Mouse (Mus musculus) limb, embryonic 12.5 days (tissue): Measurements from ENCODE around the gene Acot3. TPM values are rescaled to one million over a fixed set of nuclear protein-coding genes. Genes with fewer than 3 reads are reported as not detected.
"Not testable (repeated sequence)": the region's sequence is repeated elsewhere in the genome, so short reads cannot be mapped to it uniquely, and the experiment has no call there.

Experiments
- ATAC-seq: fragments of 200-750 bp; cut with Nextera tagmentation; 2 replicates; pipeline ENCODE4 v1.8.0; 2017; ENCODE audit warnings: low read depth, moderate TSS enrichment; ENCODE audit not compliant: insufficient number of reproducible peaks, insufficient read depth, low FRiP score, low TSS enrichment
- H3K27ac ChIP-seq: fragments of 300-500 bp; sonication (generic); 2 replicates; pipeline ENCODE4 v1.5.1; 2016; ENCODE audit warnings: mild to moderate bottlenecking, moderate library complexity
- H3K27me3 ChIP-seq: fragments of 300-500 bp; sonication (generic); 2 replicates; pipeline ENCODE4 v1.6.1; 2016; ENCODE audit warnings: mild to moderate bottlenecking, moderate library complexity
- H3K36me3 ChIP-seq: fragments of 300-500 bp; sonication (generic); 2 replicates; pipeline ENCODE4 v1.6.1; 2016; ENCODE audit warnings: mild to moderate bottlenecking, moderate library complexity
- H3K4me1 ChIP-seq: fragments of 300-500 bp; sonication (generic); replicated peaks from 2 replicates; pipeline ENCODE4 v1.6.1; 2016
- H3K4me2 ChIP-seq: fragments of 300-500 bp; sonication (generic); 2 replicates; pipeline ENCODE4 v1.6.1; 2016; ENCODE audit warnings: mild to moderate bottlenecking, moderate library complexity
- H3K4me3 ChIP-seq: fragments of 300-500 bp; sonication (generic); replicated peaks from 2 replicates; pipeline ENCODE4 v1.5.1; 2016; ENCODE audit warnings: mild to moderate bottlenecking
- H3K9ac ChIP-seq: fragments of 300-500 bp; sonication (generic); replicated peaks from 2 replicates; pipeline ENCODE4 v1.6.1; 2016; ENCODE audit warnings: mild to moderate bottlenecking, moderate library complexity
- H3K9me3 ChIP-seq: fragments of 300-500 bp; sonication (generic); 2 replicates; pipeline ENCODE4 v1.6.1; 2016; ENCODE audit warnings: mild to moderate bottlenecking, moderate library complexity
- WGBS: fragments of 180-500 bp; shearing (Covaris S2); methylation state at CpG from one replicate; pipeline ENCODE4 v1.1.7; 2016; 5-methylcytosine and 5-hydroxymethylcytosine counted together
- polyA plus RNA-seq: library from polyadenylated mRNA; unstranded; fragments of >200 nt; fragmentation: Nextera tagmentation; extraction: Ambion mirVana; gene quantifications from 2 replicates; pipeline ENCODE4 v1.2.1, GENCODE M21; 2016

Gene Acot3
- polyA plus RNA-seq, 1 experiment from 2014 or later, result 0.66 TPM

DNA sequence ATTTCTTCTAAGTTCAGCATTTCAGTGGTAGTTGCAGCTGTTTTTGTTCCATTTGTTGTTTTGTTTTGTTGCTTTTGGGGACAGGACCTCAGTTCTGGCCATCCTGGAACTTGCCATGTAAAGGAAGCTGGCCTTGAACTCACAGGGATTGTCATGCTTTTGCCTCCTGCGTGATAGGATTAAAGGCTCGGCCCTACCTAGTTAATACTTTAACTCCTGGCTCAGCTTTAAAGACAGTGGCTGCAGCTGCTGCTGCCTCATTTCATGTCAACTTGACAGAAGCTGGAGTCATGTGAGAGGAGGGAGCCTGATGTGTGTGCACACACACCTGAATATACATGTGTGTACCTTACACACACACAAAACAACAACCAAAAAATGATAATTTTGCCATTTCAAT, 7.9 kb upstream of the Acot3 start:
- Histone ChIP-seq H3K4me1 (no peaks in the 10 kb centered on the region), H3K36me3 (no peaks in the 10 kb centered on the region), H3K27ac (no peak overlapping the region), H3K27me3 (no peaks in the 10 kb centered on the region), H3K4me2 (no peak overlapping the region), H3K9me3 (peaks cover 27% of the 10 kb centered on the region; the same call in 1 of the 2 replicates), H3K9ac (no peak overlapping the region), H3K4me3 (no peak overlapping the region)
- no peak for ATAC-seq
- WGBS, result 63% methylated on average over 2 of the region's 2 CpGs

DNA sequence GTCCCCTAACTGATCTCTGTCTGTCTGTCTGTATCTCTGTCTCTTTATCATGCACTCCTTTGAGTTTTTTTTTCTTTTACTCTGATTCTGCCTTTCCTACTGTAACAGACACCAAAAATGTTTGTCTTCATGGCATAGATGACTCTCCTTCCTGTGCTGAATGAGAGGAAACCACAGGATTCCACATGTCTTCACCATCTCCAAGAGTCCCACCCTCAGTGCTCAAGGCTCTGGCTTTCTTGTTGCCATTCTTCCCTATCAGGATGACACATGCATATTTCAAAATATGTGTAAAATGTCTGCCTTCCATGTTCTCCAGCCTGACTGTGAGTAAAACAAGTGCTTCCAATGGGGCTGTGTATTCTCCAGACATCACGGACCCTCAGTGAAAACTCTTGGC, 5.0 kb upstream of the Acot3 start:
- no peaks in the 10 kb centered on the region for H3K36me3 ChIP-seq
- no peak overlapping the region for H3K4me3 ChIP-seq
- no peak overlapping the region for H3K9ac ChIP-seq
- peaks cover 15% of the 10 kb centered on the region; the same call in 1 of the 2 replicates for H3K9me3 ChIP-seq
- no peak for ATAC-seq
- no peak overlapping the region for H3K4me2 ChIP-seq
- no peaks in the 10 kb centered on the region for H3K4me1 ChIP-seq
- 89% methylated on average over 1 of the region's 1 CpGs for WGBS
- H3K27me3 ChIP-seq, result peaks cover under 1% of the 10 kb centered on the region; the same call in 1 of the 2 replicates
- H3K27ac ChIP-seq, result no peak overlapping the region

GRCm38 (mm10) chr12:84050744-84051143, 1.2 kb upstream of the Acot3 start:
- 80% methylated on average over 5 of the region's 5 CpGs for WGBS
- Histone ChIP-seq H3K27me3 (peaks cover 28% of the 10 kb centered on the region), H3K9me3 (peaks cover 11% of the 10 kb centered on the region; the same call in 1 of the 2 replicates)
- H3K4me1 ChIP-seq, H3K4me3 ChIP-seq, H3K4me2 ChIP-seq, H3K36me3 ChIP-seq, H3K9ac ChIP-seq, H3K27ac ChIP-seq, ATAC-seq: not testable (repeated sequence)

- Histone ChIP-seq H3K9ac (no peak overlapping the region), H3K4me2 (no peak overlapping the region), H3K4me1 (0 out of 2 replicates have a peak, but pooled peaks cover 4% of the 10 kb centered on the region), H3K27ac (no peak overlapping the region), H3K9me3 (peaks cover 7% of the 10 kb centered on the region; the same call in 1 of the 2 replicates), H3K36me3 (no peaks in the 10 kb centered on the region), H3K27me3 (peaks cover 28% of the 10 kb centered on the region), H3K4me3 (no peak overlapping the region)
- ATAC-seq, result no peak
- WGBS, result 90% methylated on average over 7 of the region's 7 CpGs
Measured at GRCm38 (mm10) chr12:84052609-84053008, 665 bp downstream of the Acot3 start.

DNA sequence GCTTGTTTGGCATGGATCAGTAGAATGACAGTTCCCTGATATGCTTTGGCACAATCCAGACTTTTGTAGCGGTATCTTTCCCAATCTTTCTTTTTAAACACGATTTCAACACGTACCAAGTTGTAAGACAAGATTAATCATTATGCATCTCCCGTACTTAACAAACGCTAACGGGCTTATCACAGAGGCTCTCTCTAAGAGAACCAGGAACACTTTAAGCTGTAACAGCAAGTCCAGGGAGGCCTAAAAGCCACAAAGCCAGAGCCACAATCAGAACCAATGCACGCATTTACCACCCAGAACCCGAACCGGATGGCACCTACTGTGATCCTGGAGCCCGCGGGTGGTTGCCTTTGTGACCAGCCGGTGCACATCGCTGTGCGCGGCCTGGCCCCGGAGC, 1.2 kb downstream of the Acot3 start:
- H3K27ac ChIP-seq, result no peak overlapping the region
- 14% methylated on average over 16 of the region's 16 CpGs for WGBS
- H3K9ac ChIP-seq, result peak overlapping the region; percentile 53; the same call in 1 of the 2 replicates

DNA sequence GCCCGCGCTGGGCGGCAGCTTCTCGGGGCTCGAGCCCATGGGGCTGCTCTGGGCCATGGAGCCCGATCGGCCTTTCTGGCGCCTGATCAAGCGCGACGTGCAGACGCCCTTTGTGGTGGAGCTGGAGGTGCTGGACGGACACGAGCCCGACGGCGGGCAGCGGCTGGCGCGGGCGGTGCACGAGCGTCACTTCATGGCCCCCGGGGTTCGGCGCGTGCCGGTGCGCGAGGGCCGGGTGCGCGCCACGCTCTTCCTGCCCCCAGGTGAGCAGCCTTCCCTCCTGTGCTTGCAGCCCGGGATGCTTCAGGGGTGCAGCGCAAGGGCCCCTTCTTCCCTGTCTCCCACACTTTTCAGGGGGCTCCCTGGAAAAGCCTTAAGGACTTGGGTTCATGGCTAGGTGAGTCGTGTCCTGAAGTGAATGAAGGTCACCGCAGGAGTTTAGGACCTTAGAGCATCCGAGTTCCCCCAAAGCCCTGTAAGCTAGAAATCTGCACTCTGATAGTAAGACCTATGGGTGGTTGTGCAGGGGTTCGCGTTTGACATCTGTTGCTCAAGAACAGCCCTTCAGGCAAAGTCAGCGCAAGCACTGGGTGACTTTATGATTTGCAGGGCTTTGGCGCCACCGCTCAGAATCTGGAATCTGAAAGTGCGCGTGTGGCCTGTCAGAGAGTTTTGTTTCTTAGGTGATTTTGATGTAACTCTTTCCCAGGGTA, 1.9 kb downstream of the Acot3 start:
- Histone ChIP-seq H3K27ac (no peak overlapping the region), H3K4me1 (0 out of 2 replicates have a peak, but pooled peaks cover 4% of the 10 kb centered on the region), H3K27me3 (peaks cover 28% of the 10 kb centered on the region), H3K9me3 (no peaks in the 10 kb centered on the region), H3K36me3 (no peaks in the 10 kb centered on the region), H3K9ac (peak overlapping the region; percentile 53), H3K4me3 (peak overlapping the region; percentile 51), H3K4me2 (peak overlapping the region; percentile 88)
- no peak for ATAC-seq
- WGBS, result 2% methylated on average over 38 of the region's 46 CpGs

More for the DNA sequence above, 1.2 kb downstream of the Acot3 start:
- H3K9me3 ChIP-seq, result peaks cover 4% of the 10 kb centered on the region; the same call in 1 of the 2 replicates
- 0 out of 2 replicates have a peak, but pooled peaks cover 4% of the 10 kb centered on the region for H3K4me1 ChIP-seq
- no peaks in the 10 kb centered on the region for H3K36me3 ChIP-seq
- peak overlapping the region; percentile 88 for H3K4me2 ChIP-seq
- peak overlapping the region; percentile 51 for H3K4me3 ChIP-seq
- H3K27me3 ChIP-seq, result peaks cover 28% of the 10 kb centered on the region
- ATAC-seq, result no peak

GRCm38 (mm10) chr12:84060946-84061345, 9.0 kb downstream of the Acot3 start:
- H3K4me1 ChIP-seq, result no peaks in the 10 kb centered on the region
- no peak overlapping the region for H3K4me3 ChIP-seq
- ATAC-seq, result no peak
- H3K9me3 ChIP-seq, result no peaks in the 10 kb centered on the region
- H3K9ac ChIP-seq, result no peak overlapping the region
- no peak overlapping the region for H3K4me2 ChIP-seq
- WGBS, result 27% methylated on average over 2 of the region's 2 CpGs
- H3K36me3 ChIP-seq, result no peaks in the 10 kb centered on the region
- no peak overlapping the region for H3K27ac ChIP-seq
- H3K27me3 ChIP-seq, result peaks cover 3% of the 10 kb centered on the region; the same call in 1 of the 2 replicates

- H3K4me1 ChIP-seq, result no peaks in the 10 kb centered on the region
- H3K4me2 ChIP-seq, result no peak overlapping the region
- no peaks in the 10 kb centered on the region for H3K36me3 ChIP-seq
- no peak overlapping the region for H3K9ac ChIP-seq
- no peak overlapping the region for H3K27ac ChIP-seq
- peaks cover 13% of the 10 kb centered on the region; the same call in 1 of the 2 replicates for H3K27me3 ChIP-seq
- no peak for ATAC-seq
- no peaks in the 10 kb centered on the region for H3K9me3 ChIP-seq
- 93% methylated on average over 20 of the region's 20 CpGs for WGBS
- H3K4me3 ChIP-seq, result no peak overlapping the region
Measured at GRCm38 (mm10) chr12:84062336-84062735, 10.4 kb downstream of the Acot3 start.

- H3K27ac ChIP-seq, result no peak overlapping the region
- H3K4me1 ChIP-seq, result no peaks in the 10 kb centered on the region
- H3K36me3 ChIP-seq, result no peaks in the 10 kb centered on the region
- peaks cover 21% of the 10 kb centered on the region for H3K27me3 ChIP-seq
- H3K9ac ChIP-seq, result no peak overlapping the region
- H3K4me3 ChIP-seq, result no peak overlapping the region
- 68% methylated on average over 5 of the region's 5 CpGs for WGBS
- no peak for ATAC-seq
- no peaks in the 10 kb centered on the region for H3K9me3 ChIP-seq
- no peak overlapping the region for H3K4me2 ChIP-seq
Measured at GRCm38 (mm10) chr12:84063228-84063627, 11.3 kb downstream of the Acot3 start.

- no peak overlapping the region for H3K9ac ChIP-seq
- H3K4me2 ChIP-seq, result no peak overlapping the region
- peaks cover 27% of the 10 kb centered on the region for H3K27me3 ChIP-seq
- H3K27ac ChIP-seq, result no peak overlapping the region
- H3K4me1 ChIP-seq, result no peaks in the 10 kb centered on the region
- H3K9me3 ChIP-seq, result no peaks in the 10 kb centered on the region
- no peaks in the 10 kb centered on the region for H3K36me3 ChIP-seq
- no peak for ATAC-seq
- 79% methylated on average over 2 of the region's 2 CpGs for WGBS
- no peak overlapping the region for H3K4me3 ChIP-seq
Measured at GRCm38 (mm10) chr12:84063833-84064232, 11.9 kb downstream of the Acot3 start.

DNA sequence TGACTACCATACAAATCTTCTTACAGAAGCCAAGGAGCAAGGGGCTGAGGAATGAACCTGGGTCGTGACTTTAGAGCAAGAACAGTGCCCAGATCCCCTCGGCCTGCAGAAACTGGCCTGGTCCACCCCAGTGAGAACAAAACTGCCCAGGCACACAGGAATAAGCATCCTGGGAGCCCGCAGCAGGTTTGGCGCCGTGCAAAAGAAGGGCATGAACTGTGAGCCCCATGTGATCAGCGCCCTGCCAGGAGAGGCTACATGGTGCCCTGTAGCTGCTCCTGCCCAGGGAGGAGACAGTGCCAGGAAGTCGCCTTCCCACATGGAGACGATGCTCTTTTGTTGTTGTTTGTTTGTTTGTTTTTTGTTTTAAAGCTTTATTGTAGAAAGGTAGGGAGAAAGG, 12.7 kb downstream of the Acot3 start:
- H3K27ac ChIP-seq, result no peak overlapping the region
- no peak overlapping the region for H3K4me3 ChIP-seq
- WGBS, result 70% methylated on average over 8 of the region's 8 CpGs
- no peaks in the 10 kb centered on the region for H3K4me1 ChIP-seq
- ATAC-seq, result no peak
- no peaks in the 10 kb centered on the region for H3K9me3 ChIP-seq
- no peaks in the 10 kb centered on the region for H3K36me3 ChIP-seq
- H3K27me3 ChIP-seq, result peaks cover 35% of the 10 kb centered on the region
- no peak overlapping the region for H3K9ac ChIP-seq
- H3K4me2 ChIP-seq, result no peak overlapping the region

DNA sequence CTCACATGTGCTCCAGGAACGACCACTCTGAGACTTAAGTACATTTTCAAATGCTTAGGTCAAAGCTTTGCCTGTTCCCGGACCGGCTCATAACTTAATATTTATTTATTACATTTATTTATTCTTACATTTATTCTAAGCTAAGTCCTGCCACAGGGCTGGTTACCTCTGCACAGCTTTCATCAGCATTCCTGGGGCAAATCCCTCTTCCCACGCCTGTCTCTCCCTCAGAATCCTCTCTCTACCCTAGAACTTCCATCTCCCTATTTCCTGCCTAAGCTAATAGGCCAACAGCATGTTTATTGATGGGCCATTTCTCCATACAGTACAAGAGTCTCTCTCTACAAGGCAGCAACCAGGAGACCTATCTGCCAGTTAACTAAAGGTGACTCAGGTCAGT, 15.8 kb downstream of the Acot3 start:
- no peak overlapping the region for H3K4me3 ChIP-seq
- WGBS, result 78% methylated on average over 4 of the region's 4 CpGs
- ATAC-seq, result no peak
- no peak overlapping the region for H3K27ac ChIP-seq
- no peak overlapping the region for H3K9ac ChIP-seq
- H3K36me3 ChIP-seq, result no peaks in the 10 kb centered on the region
- H3K4me1 ChIP-seq, result no peaks in the 10 kb centered on the region
- peaks cover 53% of the 10 kb centered on the region for H3K27me3 ChIP-seq
- no peak overlapping the region for H3K4me2 ChIP-seq
- no peaks in the 10 kb centered on the region for H3K9me3 ChIP-seq
